Mouse (Mus musculus): Measurements from ENCODE around the gene Dnajc10.

Gene Dnajc10

DNA sequence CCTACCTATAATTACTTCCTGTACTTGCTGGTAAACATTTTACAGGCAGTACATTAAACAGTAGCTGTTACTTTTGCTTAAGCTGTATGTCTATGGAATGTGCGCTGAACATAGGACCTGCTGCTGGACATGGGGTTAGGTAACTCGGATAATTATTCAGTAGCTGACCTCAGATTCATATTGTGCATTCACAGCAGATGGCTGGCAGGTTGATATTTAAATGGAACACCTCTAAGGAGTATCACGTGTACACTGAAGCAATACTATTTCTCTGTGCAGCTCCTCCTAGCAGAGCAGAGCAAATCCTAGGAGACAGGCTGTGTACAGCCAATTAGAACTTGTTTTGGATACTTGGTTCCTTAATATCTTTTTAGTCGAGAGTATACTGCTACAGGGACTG, 39.3 kb downstream of the Dnajc10 start:
- DNase-seq: no peak

DNA sequence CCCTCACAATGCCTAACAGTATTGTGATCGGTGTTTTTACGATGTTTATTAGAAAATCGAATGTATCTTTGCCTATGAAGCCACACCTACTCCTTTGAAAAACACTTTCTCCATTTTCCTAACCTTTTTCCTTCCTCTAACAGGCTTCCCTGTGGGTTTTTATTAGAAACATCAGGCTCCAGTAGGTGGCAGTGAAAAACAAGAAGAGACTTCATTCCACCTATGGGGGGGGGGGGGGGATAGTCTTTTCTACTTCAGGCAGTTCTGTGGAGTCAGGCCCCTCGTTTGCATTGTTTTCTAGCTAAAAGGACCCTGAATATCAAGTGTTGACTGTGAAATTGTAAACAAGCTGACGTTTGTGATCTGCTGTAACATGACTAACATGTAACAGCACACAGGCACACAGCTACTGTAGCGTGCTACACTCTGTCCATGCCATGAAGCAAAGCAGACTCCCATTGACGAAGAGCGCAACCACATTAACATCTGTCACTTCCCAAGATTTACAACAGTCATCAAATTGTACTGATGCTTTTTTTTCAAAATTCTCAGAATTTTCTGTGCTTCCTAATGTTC, 41.5 kb downstream of the Dnajc10 start:
- no peak for DNase-seq

DNA sequence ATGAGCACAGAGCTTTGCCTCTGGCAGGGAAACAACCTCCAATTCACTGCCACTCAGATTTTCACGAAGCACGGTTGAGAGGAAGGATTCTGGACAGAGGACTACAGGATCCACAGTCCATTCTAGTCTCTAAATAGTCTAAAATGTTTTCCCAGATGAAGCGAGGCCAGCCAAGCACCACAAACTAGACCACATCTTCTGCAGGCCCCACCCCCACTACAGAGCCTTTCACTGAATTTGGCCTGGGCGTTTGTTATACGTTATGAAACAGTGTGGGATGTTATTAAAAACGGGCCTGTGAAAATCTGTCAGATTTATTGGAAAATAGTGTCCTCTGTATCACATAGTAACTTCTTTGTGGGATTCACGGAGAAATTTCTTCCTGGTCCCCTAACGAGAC, 56.2 kb downstream of the Dnajc10 start:
- DNase-seq: no peak

DNA sequence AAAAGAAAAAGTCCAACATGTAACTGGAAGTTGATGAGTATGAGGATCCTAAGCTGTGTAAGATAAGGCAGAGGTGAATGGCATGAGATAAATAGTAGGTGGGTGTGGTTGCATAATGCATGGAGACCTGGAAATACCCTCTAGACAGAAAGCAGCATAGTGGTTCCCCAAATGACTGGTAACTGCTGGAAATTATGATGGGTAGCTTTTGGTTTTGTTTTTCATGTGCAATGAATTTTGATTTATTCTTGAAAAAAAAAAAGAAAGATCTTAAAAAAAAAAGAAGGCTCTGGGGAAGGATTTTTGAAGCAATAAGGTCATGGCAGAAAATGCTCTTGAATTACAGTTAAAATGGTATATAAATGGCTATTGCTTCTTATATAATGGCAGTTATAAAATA, 59.6 kb downstream of the Dnajc10 start:
- DNase-seq: no peak

DNA sequence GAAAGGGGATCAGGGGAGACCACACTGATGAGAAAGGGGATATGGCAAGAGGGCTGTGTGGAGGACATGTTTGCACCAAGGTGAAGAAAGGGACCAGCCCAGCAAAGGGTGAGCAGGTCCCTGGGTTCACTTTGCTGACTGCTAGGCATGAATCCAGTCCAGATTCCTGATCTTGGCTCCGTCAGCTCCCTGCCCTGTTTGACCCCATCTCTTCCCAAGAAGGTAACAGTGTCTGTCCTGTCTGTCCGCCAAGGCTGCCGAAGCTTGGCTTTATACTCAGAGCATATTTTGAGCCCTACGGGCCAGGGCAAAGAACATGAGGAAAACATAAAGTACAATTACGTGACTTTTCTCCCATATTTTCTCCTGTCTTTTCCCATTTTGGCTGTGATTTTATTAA, 64.6 kb downstream of the Dnajc10 start:
- DNase-seq: no peak

DNA sequence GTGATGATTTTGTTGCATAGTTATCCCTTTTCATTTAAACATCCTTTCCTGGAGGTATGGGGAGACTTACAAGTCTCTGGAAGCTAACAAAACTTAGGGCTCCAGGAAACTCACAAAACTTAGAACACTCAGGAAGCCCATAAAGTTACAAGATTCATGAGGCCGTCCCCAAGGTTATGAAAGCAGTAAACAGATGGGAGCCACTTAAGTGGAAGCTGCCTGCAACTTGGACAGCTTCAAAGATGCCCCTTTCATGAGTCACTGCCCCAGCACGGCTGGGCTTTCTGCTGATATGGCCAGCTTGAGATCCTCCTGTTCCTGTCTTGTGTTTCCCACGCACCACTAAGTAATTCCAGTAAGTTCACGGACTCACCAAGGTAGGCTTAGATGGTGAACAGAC, 69.2 kb downstream of the Dnajc10 start:
- no peak for DNase-seq

DNA sequence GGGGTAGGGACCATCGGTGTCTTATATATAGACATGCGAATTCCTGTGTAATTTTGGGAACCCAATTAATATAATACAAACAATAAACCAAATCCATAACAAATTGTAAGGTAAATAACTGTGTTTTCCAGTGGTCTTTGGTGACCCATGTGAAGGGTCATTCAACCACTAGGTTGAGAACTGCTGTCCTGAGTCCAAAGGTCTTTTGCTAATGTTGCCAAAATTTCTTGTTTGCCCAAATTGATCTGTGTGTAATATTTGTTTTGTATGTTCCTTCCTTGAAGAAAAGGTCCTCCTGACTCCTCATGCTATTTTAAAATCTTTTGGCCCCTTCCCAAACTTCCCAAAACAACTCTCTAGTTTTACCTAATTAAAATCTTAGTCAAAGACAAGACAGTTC, 71.0 kb downstream of the Dnajc10 start:
- DNase-seq: no peak

DNA sequence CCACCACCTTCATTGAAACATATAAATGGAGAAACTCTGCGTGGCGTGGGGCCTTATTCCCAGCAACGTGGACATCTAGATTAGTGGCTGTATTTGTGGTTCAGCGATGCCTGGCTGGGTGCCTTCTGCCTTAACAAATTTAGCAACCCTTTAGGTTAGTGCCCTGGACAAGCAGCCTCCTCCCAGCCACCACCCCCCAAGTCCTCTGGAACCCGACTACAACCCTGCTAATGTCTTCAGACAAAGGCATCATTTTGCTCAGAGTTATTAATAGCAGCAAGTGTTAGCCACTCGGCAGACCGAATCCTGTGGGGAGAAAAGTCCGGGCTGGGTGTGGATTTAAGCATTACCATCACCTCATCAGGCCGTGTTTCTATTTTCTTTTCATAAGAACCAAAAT, 72.4 kb downstream of the Dnajc10 start:
- no peak for DNase-seq

DNA sequence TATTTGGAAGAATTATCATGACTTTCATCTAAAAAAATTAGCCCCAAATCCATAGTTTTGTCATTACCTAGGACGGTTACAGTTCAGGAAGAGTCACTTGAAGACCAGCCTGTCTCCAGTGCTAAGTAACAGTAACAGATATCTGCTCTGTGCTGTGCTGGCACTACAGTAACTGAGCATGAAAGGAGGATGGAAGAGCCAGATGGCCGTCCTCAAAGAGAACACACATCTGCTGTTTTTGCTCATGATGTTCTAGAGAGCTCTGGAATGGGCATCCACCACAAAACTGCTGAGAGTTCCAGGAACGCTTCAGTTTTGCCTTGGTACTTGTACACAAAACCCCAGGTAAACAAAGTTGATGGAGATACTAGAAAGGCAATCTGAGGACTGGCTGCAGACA, 73.1 kb downstream of the Dnajc10 start:
- DNase-seq: no peak

DNA sequence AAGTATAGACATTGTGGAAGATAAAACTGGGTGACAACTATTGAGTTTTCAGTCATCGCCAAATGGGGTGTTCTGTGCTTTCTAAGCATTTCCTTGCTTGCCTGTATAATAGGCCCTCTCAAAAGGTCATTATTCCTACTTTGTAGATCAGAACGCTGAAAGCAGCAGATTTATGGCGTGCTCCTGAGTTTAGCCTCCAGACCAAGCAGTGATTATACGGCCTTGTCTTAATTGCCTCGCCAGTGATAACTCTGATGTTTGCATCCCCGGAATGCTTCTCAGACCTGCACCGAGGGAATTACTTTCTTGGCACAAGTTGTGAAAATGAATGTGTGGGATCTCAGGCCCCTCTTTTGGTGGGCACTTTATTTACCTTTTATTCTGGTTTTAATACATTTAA, 80.8 kb downstream of the Dnajc10 start:
- DNase-seq: no peak

DNA sequence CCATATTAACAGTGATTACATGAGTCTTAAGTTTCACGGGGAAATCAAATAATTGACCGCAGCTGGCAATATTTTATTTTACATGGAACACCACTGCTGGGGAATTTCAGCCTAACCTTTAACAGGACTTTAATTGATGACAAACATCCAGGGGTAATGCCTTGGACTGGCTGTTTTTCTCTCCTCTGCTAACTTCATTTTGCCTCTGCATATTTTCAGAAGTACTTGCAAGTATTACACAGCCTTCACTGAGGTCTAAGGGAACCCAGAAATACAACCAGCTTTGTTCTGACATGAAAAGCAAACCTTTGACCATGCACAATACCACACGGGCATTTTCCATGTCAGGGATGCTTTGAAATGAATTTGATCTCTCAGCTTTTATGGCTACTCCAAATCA, 81.6 kb downstream of the Dnajc10 start:
- DNase-seq: no peak

DNA sequence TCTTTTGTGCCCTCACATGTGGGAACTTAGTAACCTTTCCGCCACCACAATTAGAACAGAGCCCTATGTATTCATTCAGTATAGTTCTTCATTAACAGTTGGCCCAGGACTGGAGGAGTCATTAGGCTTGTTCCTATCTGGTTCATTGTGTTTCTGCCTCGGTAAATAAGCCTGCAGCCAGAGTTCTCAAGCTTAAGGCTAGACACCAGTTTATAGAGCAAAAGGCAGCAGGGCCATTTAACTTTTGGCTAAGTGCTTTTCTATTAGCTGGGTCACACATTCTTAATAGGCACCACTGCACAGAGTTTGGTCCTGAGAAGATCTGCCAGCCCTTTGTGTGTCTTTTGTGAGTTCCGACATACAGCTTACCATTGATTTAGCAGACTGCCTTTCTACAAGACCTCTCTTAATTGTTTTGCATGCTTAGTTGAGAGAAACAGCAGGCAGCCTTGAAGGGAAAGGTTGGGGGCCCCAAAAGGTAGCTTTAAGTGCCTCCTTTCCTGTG, 83.4 kb downstream of the Dnajc10 start:
- DNase-seq: no peak

Measured in spleen, adult 18-20 months (tissue).